Mouse (Mus musculus): ENCODE measurements around the gene Anxa5.

The Anxa5 gene

GRCm38 (mm10) chr3:36488899-36489589 lies 13.3 kb upstream of the Anxa5 start:
- no peak for DNase-seq (ENCODE audit: low spot score in 2 of 2)

- no peak for DNase-seq (ENCODE audit: low spot score in 2 of 2)
Observed at GRCm38 (mm10) chr3:36488367-36488766, 12.7 kb upstream of the Anxa5 start.

- no peak for DNase-seq (ENCODE audit: low spot score in 2 of 2)
Observed at GRCm38 (mm10) chr3:36486881-36487280, 11.2 kb upstream of the Anxa5 start.

- DNase-seq (ENCODE audit: low spot score in 2 of 2) = no peak
Observed at GRCm38 (mm10) chr3:36486176-36486575, 10.5 kb upstream of the Anxa5 start.

- DNase-seq (ENCODE audit: low spot score in 2 of 2) = no peak
Observed at GRCm38 (mm10) chr3:36484292-36484691, 8.6 kb upstream of the Anxa5 start.

GRCm38 (mm10) chr3:36482940-36483339 lies 7.2 kb upstream of the Anxa5 start:
- DNase-seq (ENCODE audit: low spot score in 2 of 2) = no peak

GRCm38 (mm10) chr3:36481776-36482193 lies 6.1 kb upstream of the Anxa5 start:
- DNase-seq (ENCODE audit: low spot score in 2 of 2) = peak in 1 of 2 experiments; percentile 8

GRCm38 (mm10) chr3:36480486-36480885 lies 4.8 kb upstream of the Anxa5 start:
- DNase-seq (ENCODE audit: low spot score in 2 of 2) = no peak

GRCm38 (mm10) chr3:36478776-36479175 lies 3.1 kb upstream of the Anxa5 start:
- no peak for DNase-seq (ENCODE audit: low spot score in 2 of 2)

- no peak for DNase-seq (ENCODE audit: low spot score in 2 of 2)
Observed at GRCm38 (mm10) chr3:36476261-36477155, 814 bp upstream of the Anxa5 start.

GRCm38 (mm10) chr3:36474938-36475483 lies 683 bp downstream of the Anxa5 start:
- DNase-seq (ENCODE audit: low spot score in 2 of 2) = no peak

GRCm38 (mm10) chr3:36474421-36474820 lies 1.3 kb downstream of the Anxa5 start:
- no peak for DNase-seq (ENCODE audit: low spot score in 2 of 2)

GRCm38 (mm10) chr3:36473222-36473621 lies 2.5 kb downstream of the Anxa5 start:
- DNase-seq (ENCODE audit: low spot score in 2 of 2) = no peak

GRCm38 (mm10) chr3:36471856-36472255 lies 3.8 kb downstream of the Anxa5 start:
- DNase-seq (ENCODE audit: low spot score in 2 of 2) = no peak

GRCm38 (mm10) chr3:36468871-36469270 lies 6.8 kb downstream of the Anxa5 start:
- no peak for DNase-seq (ENCODE audit: low spot score in 2 of 2)

- DNase-seq (ENCODE audit: low spot score in 2 of 2) = no peak
Observed at GRCm38 (mm10) chr3:36467632-36468031, 8.1 kb downstream of the Anxa5 start.

- DNase-seq (ENCODE audit: low spot score in 2 of 2) = no peak
Observed at GRCm38 (mm10) chr3:36465538-36465937, 10.2 kb downstream of the Anxa5 start.

- DNase-seq (ENCODE audit: low spot score in 2 of 2) = no peak
Observed at GRCm38 (mm10) chr3:36462348-36462747, 13.3 kb downstream of the Anxa5 start.

- no peak for DNase-seq (ENCODE audit: low spot score in 2 of 2)
Observed at GRCm38 (mm10) chr3:36461819-36462218, 13.9 kb downstream of the Anxa5 start.

- DNase-seq (ENCODE audit: low spot score in 2 of 2) = no peak
Observed at GRCm38 (mm10) chr3:36460717-36461116, 15.0 kb downstream of the Anxa5 start.

- DNase-seq (ENCODE audit: low spot score in 2 of 2) = no peak
Observed at GRCm38 (mm10) chr3:36455566-36455965, 20.1 kb downstream of the Anxa5 start.

GRCm38 (mm10) chr3:36455124-36455523 lies 20.6 kb downstream of the Anxa5 start:
- DNase-seq (ENCODE audit: low spot score in 2 of 2) = no peak

- no peak for DNase-seq (ENCODE audit: low spot score in 2 of 2)
Observed at GRCm38 (mm10) chr3:36452502-36452901, 23.2 kb downstream of the Anxa5 start.
